Mouse (Mus musculus) hindbrain, embryonic 15.5 days (tissue): Measurements from ENCODE around the gene Cdh13. TPM values are rescaled to one million over a fixed set of nuclear protein-coding genes. Genes with fewer than 3 reads are reported as not detected.

Experiments used
- ATAC-seq: fragments of 200-750 bp; cut with Nextera tagmentation; 2 replicates; pipeline ENCODE4 v1.8.0; 2017; ENCODE audit warnings: low read depth, moderate number of reproducible peaks, moderate TSS enrichment; ENCODE audit not compliant: low FRiP score
- H3K27ac ChIP-seq: fragments of 300-500 bp; sonication (generic); replicated peaks from 2 replicates; pipeline ENCODE4 v1.5.1; 2015; ENCODE audit warnings: mild to moderate bottlenecking, inconsistent platforms
- H3K27me3 ChIP-seq: fragments of 300-500 bp; sonication (generic); 2 replicates; pipeline ENCODE4 v1.6.1; 2015; ENCODE audit warnings: control low read depth, inconsistent platforms
- H3K36me3 ChIP-seq: fragments of 300-500 bp; sonication (generic); 2 replicates; pipeline ENCODE4 v1.6.1; 2015; ENCODE audit warnings: control low read depth, inconsistent platforms
- H3K4me1 ChIP-seq: fragments of 300-500 bp; sonication (generic); replicated peaks from 2 replicates; pipeline ENCODE4 v1.6.1; 2015; ENCODE audit warnings: control low read depth, inconsistent platforms
- H3K4me2 ChIP-seq: fragments of 300-500 bp; sonication (generic); 2 replicates; pipeline ENCODE4 v1.6.1; 2015; ENCODE audit warnings: moderate library complexity, mild to moderate bottlenecking, inconsistent platforms
- H3K4me3 ChIP-seq: fragments of 300-500 bp; sonication (generic); 2 replicates; pipeline ENCODE4 v1.5.1; 2015; ENCODE audit warnings: mild to moderate bottlenecking, inconsistent platforms
- H3K9ac ChIP-seq: fragments of 300-500 bp; sonication (generic); 2 replicates; pipeline ENCODE4 v1.6.1; 2015; ENCODE audit warnings: inconsistent platforms
- H3K9me3 ChIP-seq: fragments of 300-500 bp; sonication (generic); 2 replicates; pipeline ENCODE4 v1.6.1; 2016; ENCODE audit warnings: control low read depth, inconsistent platforms
- WGBS: fragments of 180-500 bp; shearing (Covaris S2); methylation state at CpG from one replicate; pipeline ENCODE4 v1.1.7; 2015; 5-methylcytosine and 5-hydroxymethylcytosine counted together
- polyA plus RNA-seq: library from polyadenylated mRNA; unstranded; fragments of >200 nt; fragmentation: Nextera tagmentation; extraction: Ambion mirVana; gene quantifications from 2 replicates; pipeline ENCODE4 v1.2.1, GENCODE M21; 2015

Gene Cdh13
- polyA plus RNA-seq, 1 experiment from 2014 or later, result 112 TPM

GRCm38 (mm10) chr8:118951766-118952741, 668.5 kb downstream of the Cdh13 start:
- H3K4me3 ChIP-seq, result no peak overlapping the region
- no peaks in the 10 kb centered on the region for H3K9me3 ChIP-seq
- H3K4me1 ChIP-seq, result peaks cover 9% of the 10 kb centered on the region; the same call in 1 of the 2 replicates
- 51% methylated on average over 20 of the region's 20 CpGs for whole genome bisulfite sequencing
- no peaks in the 10 kb centered on the region for H3K27me3 ChIP-seq
- 0 out of 2 replicates have a peak, but pooled peaks have one; percentile 68 for ATAC-seq
- no peak overlapping the region for H3K9ac ChIP-seq
- no peaks in the 10 kb centered on the region for H3K36me3 ChIP-seq
- H3K27ac ChIP-seq, result peak overlapping the region; percentile 45; the same call in 1 of the 2 replicates
- H3K4me2 ChIP-seq, result no peak overlapping the region

DNA sequence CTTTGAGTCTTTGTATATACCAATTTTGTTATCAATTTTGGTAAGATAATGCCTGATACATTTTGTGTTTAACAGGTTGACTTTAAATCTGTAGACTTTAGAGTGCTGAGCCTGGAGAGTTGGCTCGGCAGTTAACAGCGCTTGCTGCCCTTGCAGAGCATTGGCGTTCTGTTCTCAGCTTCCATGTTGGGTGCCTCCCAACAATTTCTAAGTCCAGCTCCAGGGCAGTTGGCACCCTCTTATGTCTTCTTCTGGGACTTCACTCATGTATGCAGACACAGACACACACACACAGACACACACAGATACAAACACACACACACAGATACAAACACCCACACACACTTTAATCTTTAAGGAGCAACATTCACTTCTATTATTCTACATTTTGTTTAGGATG, 672.6 kb downstream of the Cdh13 start:
- H3K4me2 ChIP-seq, result no peak overlapping the region
- no peak overlapping the region for H3K4me3 ChIP-seq
- ATAC-seq, result no peak
- H3K9me3 ChIP-seq, result no peaks in the 10 kb centered on the region
- H3K27ac ChIP-seq, result no peak overlapping the region
- no peak overlapping the region for H3K9ac ChIP-seq
- H3K27me3 ChIP-seq, result no peaks in the 10 kb centered on the region
- no peaks in the 10 kb centered on the region for H3K36me3 ChIP-seq
- WGBS, result 88% methylated on average over 3 of the region's 3 CpGs
- H3K4me1 ChIP-seq, result peaks cover 15% of the 10 kb centered on the region

GRCm38 (mm10) chr8:118961877-118962545, 678.5 kb downstream of the Cdh13 start:
- Histone ChIP-seq H3K27ac (no peak overlapping the region; the same call in 1 of the 2 replicates), H3K36me3 (no peaks in the 10 kb centered on the region), H3K27me3 (no peaks in the 10 kb centered on the region), H3K4me3 (no peak overlapping the region), H3K4me1 (peaks cover 7% of the 10 kb centered on the region), H3K9ac (no peak overlapping the region), H3K9me3 (no peaks in the 10 kb centered on the region), H3K4me2 (no peak overlapping the region)
- WGBS, result 71% methylated on average over 15 of the region's 15 CpGs
- no peak for ATAC-seq

GRCm38 (mm10) chr8:118965101-118965840, 681.7 kb downstream of the Cdh13 start:
- no peaks in the 10 kb centered on the region for H3K36me3 ChIP-seq
- WGBS, result 81% methylated on average over 15 of the region's 15 CpGs
- no peak overlapping the region for H3K4me2 ChIP-seq
- H3K4me1 ChIP-seq, result peaks cover 18% of the 10 kb centered on the region
- H3K27me3 ChIP-seq, result no peaks in the 10 kb centered on the region
- no peak overlapping the region for H3K4me3 ChIP-seq
- no peak for ATAC-seq
- H3K27ac ChIP-seq, result no peak overlapping the region
- H3K9ac ChIP-seq, result no peak overlapping the region
- H3K9me3 ChIP-seq, result no peaks in the 10 kb centered on the region

GRCm38 (mm10) chr8:118968896-118969295, 685.4 kb downstream of the Cdh13 start:
- Histone ChIP-seq H3K9ac (no peak overlapping the region), H3K27me3 (no peaks in the 10 kb centered on the region), H3K4me1 (peaks cover 17% of the 10 kb centered on the region), H3K36me3 (no peaks in the 10 kb centered on the region), H3K9me3 (no peaks in the 10 kb centered on the region), H3K27ac (peak overlapping the region; percentile 40), H3K4me3 (no peak overlapping the region), H3K4me2 (no peak overlapping the region)
- WGBS, result 45% methylated on average over 4 of the region's 4 CpGs
- ATAC-seq, result no peak

- 23% methylated on average over 5 of the region's 5 CpGs for WGBS
- Histone ChIP-seq H3K27me3 (no peaks in the 10 kb centered on the region), H3K4me2 (no peak overlapping the region), H3K27ac (no peak overlapping the region), H3K9ac (no peak overlapping the region), H3K9me3 (no peaks in the 10 kb centered on the region; the same call in 1 of the 2 replicates), H3K36me3 (no peaks in the 10 kb centered on the region), H3K4me1 (no peaks in the 10 kb centered on the region), H3K4me3 (no peak overlapping the region)
- no peak for ATAC-seq
These were observed 696.3 kb downstream of the Cdh13 start for GRCm38 (mm10) chr8:118979800-118980199.

GRCm38 (mm10) chr8:118983724-118984123, 700.2 kb downstream of the Cdh13 start:
- Histone ChIP-seq H3K27ac (no peak overlapping the region), H3K4me3 (no peak overlapping the region), H3K9me3 (no peaks in the 10 kb centered on the region; the same call in 1 of the 2 replicates), H3K36me3 (no peaks in the 10 kb centered on the region), H3K4me1 (no peaks in the 10 kb centered on the region), H3K4me2 (no peak overlapping the region), H3K27me3 (no peaks in the 10 kb centered on the region), H3K9ac (no peak overlapping the region)
- ATAC-seq, result no peak
- 89% methylated on average over 2 of the region's 2 CpGs for WGBS

DNA sequence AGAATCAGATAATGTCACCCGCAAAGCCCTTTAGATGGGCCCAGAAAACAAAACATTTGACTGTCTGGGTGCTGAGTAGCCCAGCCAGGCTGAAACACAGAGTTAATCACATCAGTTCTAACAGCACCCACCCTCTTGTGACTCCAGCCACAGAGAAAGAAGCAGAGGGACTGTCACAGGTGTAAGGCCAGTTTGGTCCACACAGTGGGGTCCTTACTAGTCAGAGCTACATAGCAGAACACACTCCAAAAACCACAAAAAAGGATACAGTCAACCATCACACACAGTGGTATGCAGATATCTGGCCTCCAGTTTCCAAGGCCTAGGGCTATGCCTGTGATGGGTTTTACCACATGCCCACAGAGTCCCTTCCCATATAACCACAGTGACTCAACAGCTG, 703.3 kb downstream of the Cdh13 start:
- ATAC-seq, result no peak
- no peaks in the 10 kb centered on the region for H3K36me3 ChIP-seq
- no peaks in the 10 kb centered on the region; the same call in 1 of the 2 replicates for H3K9me3 ChIP-seq
- no peaks in the 10 kb centered on the region for H3K4me1 ChIP-seq
- no peak overlapping the region for H3K4me2 ChIP-seq
- no peak overlapping the region for H3K4me3 ChIP-seq
- H3K27me3 ChIP-seq, result no peaks in the 10 kb centered on the region
- 76% methylated on average over 1 of the region's 1 CpGs for WGBS
- H3K27ac ChIP-seq, result no peak overlapping the region
- H3K9ac ChIP-seq, result no peak overlapping the region

GRCm38 (mm10) chr8:118995641-118996188, 712.2 kb downstream of the Cdh13 start:
- Histone ChIP-seq H3K27ac (no peak overlapping the region), H3K4me3 (no peak overlapping the region), H3K36me3 (no peaks in the 10 kb centered on the region), H3K27me3 (no peaks in the 10 kb centered on the region), H3K4me1 (peaks cover 4% of the 10 kb centered on the region; the same call in 1 of the 2 replicates), H3K4me2 (no peak overlapping the region), H3K9me3 (no peaks in the 10 kb centered on the region), H3K9ac (no peak overlapping the region)
- 47% methylated on average over 11 of the region's 11 CpGs for WGBS
- ATAC-seq, result no peak

- Histone ChIP-seq H3K36me3 (no peaks in the 10 kb centered on the region), H3K27me3 (no peaks in the 10 kb centered on the region), H3K27ac (no peak overlapping the region), H3K4me3 (no peak overlapping the region), H3K4me2 (no peak overlapping the region), H3K9me3 (no peaks in the 10 kb centered on the region), H3K9ac (no peak overlapping the region), H3K4me1 (peaks cover 4% of the 10 kb centered on the region; the same call in 1 of the 2 replicates)
- 79% methylated on average over 1 of the region's 1 CpGs for WGBS
- ATAC-seq, result no peak
These were observed 717.1 kb downstream of the Cdh13 start for GRCm38 (mm10) chr8:119000595-119000994.

GRCm38 (mm10) chr8:119004821-119005220, 721.3 kb downstream of the Cdh13 start:
- Histone ChIP-seq H3K27ac (no peak overlapping the region), H3K9me3 (no peaks in the 10 kb centered on the region), H3K27me3 (no peaks in the 10 kb centered on the region), H3K4me3 (no peak overlapping the region), H3K4me1 (peaks cover 4% of the 10 kb centered on the region), H3K9ac (no peak overlapping the region), H3K4me2 (no peak overlapping the region), H3K36me3 (no peaks in the 10 kb centered on the region)
- WGBS, result 81% methylated on average over 5 of the region's 5 CpGs
- no peak for ATAC-seq
